Mouse (Mus musculus) hindbrain, embryonic 13.5 days (tissue): ENCODE measurements around the gene Naa80. TPM values are rescaled to one million over a fixed set of nuclear protein-coding genes. Genes with fewer than 3 reads are reported as not detected.

Experiments
- ATAC-seq: fragments of 200-750 bp; cut with Nextera tagmentation; 2 replicates; pipeline ENCODE4 v1.8.0; 2017; ENCODE audit warnings: moderate TSS enrichment; ENCODE audit not compliant: low FRiP score
- H3K27ac ChIP-seq: fragments of 300-500 bp; sonication (generic); 2 replicates; pipeline ENCODE4 v1.5.1; 2015; ENCODE audit warnings: inconsistent platforms, mild to moderate bottlenecking, moderate library complexity
- H3K27me3 ChIP-seq: fragments of 300-500 bp; sonication (generic); 2 replicates; pipeline ENCODE4 v1.6.1; 2015; ENCODE audit warnings: mild to moderate bottlenecking, inconsistent platforms
- H3K36me3 ChIP-seq: fragments of 300-500 bp; sonication (generic); 2 replicates; pipeline ENCODE4 v1.6.1; 2015; ENCODE audit warnings: mild to moderate bottlenecking, inconsistent platforms
- H3K4me1 ChIP-seq: fragments of 300-500 bp; sonication (generic); replicated peaks from 2 replicates; pipeline ENCODE4 v1.6.1; 2015; ENCODE audit warnings: inconsistent platforms
- H3K4me2 ChIP-seq: fragments of 300-500 bp; sonication (generic); 2 replicates; pipeline ENCODE4 v1.6.1; 2015; ENCODE audit warnings: inconsistent platforms, mild to moderate bottlenecking, moderate library complexity
- H3K4me3 ChIP-seq: fragments of 300-500 bp; sonication (generic); 2 replicates; pipeline ENCODE4 v1.5.1; 2015; ENCODE audit warnings: mild to moderate bottlenecking, inconsistent platforms
- H3K9ac ChIP-seq: fragments of 300-500 bp; sonication (generic); 2 replicates; pipeline ENCODE4 v1.6.1; 2015; ENCODE audit warnings: mild to moderate bottlenecking, inconsistent platforms
- H3K9me3 ChIP-seq: fragments of 300-500 bp; sonication (generic); 2 replicates; pipeline ENCODE4 v1.6.1; 2016; ENCODE audit warnings: inconsistent platforms
- WGBS: fragments of 180-500 bp; shearing (Covaris S2); methylation state at CpG from one replicate; pipeline ENCODE4 v1.1.7; 2015; 5-methylcytosine and 5-hydroxymethylcytosine counted together
- polyA plus RNA-seq: library from polyadenylated mRNA; unstranded; fragments of >200 nt; fragmentation: Nextera tagmentation; extraction: Ambion mirVana; gene quantifications from 2 replicates; pipeline ENCODE4 v1.2.1, GENCODE M21; 2015

Naa80 gene
- polyA plus RNA-seq, 1 experiment from 2014 or later: 14.1 TPM

DNA sequence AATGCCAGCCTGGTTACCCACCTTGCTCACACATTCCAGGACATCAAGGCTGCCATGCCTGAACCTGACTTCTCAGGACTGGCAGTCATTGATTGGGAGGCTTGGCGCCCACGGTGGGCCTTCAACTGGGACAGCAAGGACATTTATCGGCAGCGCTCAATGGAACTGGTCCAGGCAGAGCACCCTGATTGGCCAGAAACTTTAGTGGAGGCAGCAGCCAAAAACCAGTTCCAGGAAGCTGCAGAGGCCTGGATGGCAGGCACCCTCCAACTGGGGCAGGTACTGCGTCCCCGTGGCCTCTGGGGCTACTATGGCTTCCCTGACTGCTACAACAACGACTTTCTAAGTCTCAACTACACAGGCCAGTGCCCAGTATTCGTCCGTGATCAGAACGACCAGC is 816 bp upstream of the Naa80 start:
- Histone ChIP-seq H3K9ac (0 out of 2 replicates have a peak overlapping the region, but pooled peaks have one; percentile 1), H3K4me3 (no peak overlapping the region), H3K4me1 (peaks cover 48% of the 10 kb centered on the region), H3K27me3 (no peaks in the 10 kb centered on the region), H3K4me2 (no peak overlapping the region), H3K9me3 (no peaks in the 10 kb centered on the region), H3K36me3 (peaks cover 22% of the 10 kb centered on the region), H3K27ac (no peak overlapping the region)
- WGBS: 96% methylated on average over 10 of the region's 10 CpGs
- no peak for ATAC-seq

DNA sequence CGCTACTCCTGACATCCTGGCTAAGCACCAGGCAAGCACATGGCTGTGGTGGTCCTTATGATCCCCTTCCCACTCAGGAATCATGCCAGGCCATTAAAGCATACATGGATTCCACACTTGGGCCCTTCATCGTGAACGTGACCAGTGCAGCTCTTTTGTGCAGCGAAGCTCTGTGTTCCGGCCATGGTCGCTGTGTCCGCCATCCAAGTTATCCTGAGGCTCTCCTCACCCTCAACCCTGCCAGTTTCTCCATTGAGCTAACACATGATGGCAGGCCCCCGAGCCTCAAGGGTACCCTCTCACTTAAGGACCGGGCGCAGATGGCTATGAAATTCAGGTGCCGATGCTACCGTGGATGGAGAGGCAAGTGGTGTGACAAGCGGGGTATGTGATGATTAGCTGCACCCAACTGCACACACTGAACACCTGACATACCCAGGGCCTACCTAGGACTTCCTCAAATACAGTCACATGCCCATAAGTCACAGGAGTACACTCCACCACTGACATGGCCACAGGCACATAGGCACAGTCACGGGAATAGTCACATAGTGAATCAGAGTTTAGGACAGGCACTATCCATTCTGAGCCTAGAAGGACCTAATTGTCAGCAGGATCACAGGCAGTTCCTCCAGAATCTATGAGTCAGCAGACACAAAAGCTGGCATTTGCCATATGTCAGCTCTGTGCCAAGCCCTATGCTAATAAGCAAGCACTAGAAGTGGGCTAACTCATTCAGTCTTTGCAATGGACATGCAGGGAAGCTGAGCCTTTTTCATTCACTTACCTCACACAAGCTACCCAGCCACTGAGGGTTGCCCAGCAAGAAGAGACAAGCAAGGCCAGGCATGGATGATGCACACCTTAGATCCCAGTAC is 575 bp downstream of the Naa80 start:
- Histone ChIP-seq H3K36me3 (peaks cover 21% of the 10 kb centered on the region), H3K27me3 (no peaks in the 10 kb centered on the region), H3K27ac (peak overlapping the region; percentile 86; the same call in 1 of the 2 replicates), H3K9me3 (no peaks in the 10 kb centered on the region), H3K4me2 (peak overlapping the region; percentile 97; the same call in 1 of the 2 replicates), H3K4me1 (peaks cover 48% of the 10 kb centered on the region), H3K4me3 (no peak overlapping the region), H3K9ac (peak overlapping the region; percentile 56; the same call in 1 of the 2 replicates)
- no peak for ATAC-seq
- 95% methylated on average over 14 of the region's 14 CpGs for WGBS

- peak within 1 kb of the TSS; percentile 62 for H3K4me3 ChIP-seq
- peak within 1 kb of the TSS; percentile 86 for H3K27ac ChIP-seq
- peak within 1 kb of the TSS; percentile 97 for H3K4me2 ChIP-seq
- peaks cover 48% of the 10 kb centered on the region for H3K4me1 ChIP-seq
- peak within 1 kb of the TSS; percentile 83 for H3K9ac ChIP-seq
- peaks cover 10% of the 10 kb centered on the region for H3K36me3 ChIP-seq
- H3K9me3 ChIP-seq: no peaks in the 10 kb centered on the region
- under 1% methylated on average over 32 of the region's 32 CpGs for WGBS
- no peaks in the 10 kb centered on the region for H3K27me3 ChIP-seq
- ATAC-seq: peak; percentile 70
Measured at GRCm38 (mm10) chr9:107580501-107581317, 2.0 kb downstream of the Naa80 start, which contains the start of gene Hyal3. TSS of gene Hyal3 (plus strand) at chr9:107580818.

GRCm38 (mm10) chr9:107581584-107581983 is 2.9 kb downstream of the Naa80 start:
- no peak overlapping the region for H3K27ac ChIP-seq
- no peak for ATAC-seq
- H3K9ac ChIP-seq: peak overlapping the region; percentile 83
- no peaks in the 10 kb centered on the region for H3K9me3 ChIP-seq
- H3K36me3 ChIP-seq: peaks cover 10% of the 10 kb centered on the region
- peaks cover 45% of the 10 kb centered on the region for H3K4me1 ChIP-seq
- H3K4me2 ChIP-seq: peak overlapping the region; percentile 97
- WGBS: 83% methylated on average over 4 of the region's 4 CpGs
- H3K27me3 ChIP-seq: no peaks in the 10 kb centered on the region
- H3K4me3 ChIP-seq: peak overlapping the region; percentile 62

- Histone ChIP-seq H3K4me1 (peaks cover 35% of the 10 kb centered on the region), H3K4me2 (no peak overlapping the region), H3K9ac (no peak overlapping the region), H3K9me3 (no peaks in the 10 kb centered on the region), H3K27me3 (no peaks in the 10 kb centered on the region), H3K27ac (no peak overlapping the region), H3K4me3 (no peak overlapping the region), H3K36me3 (peaks cover 10% of the 10 kb centered on the region)
- 90% methylated on average over 7 of the region's 7 CpGs for WGBS
- ATAC-seq: no peak
Measured at GRCm38 (mm10) chr9:107582509-107583062, 3.9 kb downstream of the Naa80 start.

- no peaks in the 10 kb centered on the region for H3K27me3 ChIP-seq
- peaks cover 10% of the 10 kb centered on the region for H3K36me3 ChIP-seq
- no peak overlapping the region for H3K4me3 ChIP-seq
- no peak overlapping the region for H3K4me2 ChIP-seq
- no peak for ATAC-seq
- no peak overlapping the region for H3K27ac ChIP-seq
- H3K9me3 ChIP-seq: no peaks in the 10 kb centered on the region
- H3K9ac ChIP-seq: no peak overlapping the region
- peaks cover 36% of the 10 kb centered on the region for H3K4me1 ChIP-seq
- 93% methylated on average over 14 of the region's 14 CpGs for WGBS
Measured at GRCm38 (mm10) chr9:107583174-107583573, 4.5 kb downstream of the Naa80 start.

- Histone ChIP-seq H3K27me3 (no peaks in the 10 kb centered on the region), H3K27ac (no peak overlapping the region), H3K9ac (no peak overlapping the region), H3K4me1 (peaks cover 22% of the 10 kb centered on the region), H3K4me2 (no peak overlapping the region), H3K4me3 (no peak overlapping the region), H3K9me3 (no peaks in the 10 kb centered on the region), H3K36me3 (peaks cover 29% of the 10 kb centered on the region)
- ATAC-seq: no peak
- WGBS: 95% methylated on average over 5 of the region's 5 CpGs
Measured at GRCm38 (mm10) chr9:107586504-107586903, 7.8 kb downstream of the Naa80 start.

GRCm38 (mm10) chr9:107586974-107587832 is 8.5 kb downstream of the Naa80 start, which contains the start of gene Ifrd2:
TSS of gene Ifrd2 (plus strand) at chr9:107587642.
- no peaks in the 10 kb centered on the region for H3K27me3 ChIP-seq
- peak within 1 kb of the TSS; percentile 71 for H3K4me3 ChIP-seq
- H3K36me3 ChIP-seq: peaks cover 36% of the 10 kb centered on the region
- H3K4me2 ChIP-seq: peak within 1 kb of the TSS; percentile 86
- ATAC-seq: peak; percentile 97
- H3K27ac ChIP-seq: no peak within 1 kb of the TSS
- 13% methylated on average over 46 of the region's 46 CpGs for WGBS
- H3K9me3 ChIP-seq: no peaks in the 10 kb centered on the region
- peaks cover 15% of the 10 kb centered on the region for H3K4me1 ChIP-seq
- peak within 1 kb of the TSS; percentile 69 for H3K9ac ChIP-seq

- Histone ChIP-seq H3K36me3 (peaks cover 41% of the 10 kb centered on the region), H3K4me1 (peaks cover 15% of the 10 kb centered on the region), H3K27me3 (no peaks in the 10 kb centered on the region), H3K27ac (no peak overlapping the region), H3K4me2 (peak overlapping the region; percentile 86), H3K9me3 (no peaks in the 10 kb centered on the region), H3K9ac (peak overlapping the region; percentile 69), H3K4me3 (peak overlapping the region; percentile 71)
- ATAC-seq: no peak
- 7% methylated on average over 33 of the region's 33 CpGs for WGBS
Measured at GRCm38 (mm10) chr9:107587833-107588639, 9.3 kb downstream of the Naa80 start.

GRCm38 (mm10) chr9:107590058-107590772 is 11.5 kb downstream of the Naa80 start:
- peaks cover 46% of the 10 kb centered on the region for H3K36me3 ChIP-seq
- H3K9ac ChIP-seq: no peak overlapping the region
- no peaks in the 10 kb centered on the region for H3K9me3 ChIP-seq
- no peak overlapping the region for H3K4me2 ChIP-seq
- no peak for ATAC-seq
- H3K4me3 ChIP-seq: no peak overlapping the region
- H3K27ac ChIP-seq: no peak overlapping the region
- peaks cover 21% of the 10 kb centered on the region for H3K4me1 ChIP-seq
- H3K27me3 ChIP-seq: no peaks in the 10 kb centered on the region
- WGBS: 90% methylated on average over 25 of the region's 25 CpGs
